Mouse (Mus musculus) forelimb bud, embryonic 11.5 days (tissue): ENCODE measurements around the gene Rap2c.
A peak's percentile ranks its signal among the peaks of the same experiment; 100 is the strongest.

Experiments used
- DNase-seq: peaks from one replicate; pipeline ENCODE4 v3.0.0-alpha.2; 2012; ENCODE audit warnings: low read depth, low spot score

Rap2c gene

GRCm38 (mm10) chrX:51017851-51018785 is at the start of gene Rap2c:
Gene Rap2c (minus strand): TSS chrX:51018018.
- peak; percentile 75 for DNase-seq

GRCm38 (mm10) chrX:51066539-51067286 is 48.9 kb upstream of the Rap2c start:
- DNase-seq = no peak

- peak; percentile 47 for DNase-seq
Measured at GRCm38 (mm10) chrX:51065773-51066172, 48.0 kb upstream of the Rap2c start.

- DNase-seq = no peak
Measured at GRCm38 (mm10) chrX:51065158-51065664, 47.4 kb upstream of the Rap2c start.

- no peak for DNase-seq
Measured at GRCm38 (mm10) chrX:51060220-51060619, 42.4 kb upstream of the Rap2c start.

- no peak for DNase-seq
Measured at GRCm38 (mm10) chrX:51058741-51059140, 40.9 kb upstream of the Rap2c start.

GRCm38 (mm10) chrX:51058317-51058716 is 40.5 kb upstream of the Rap2c start:
- DNase-seq = no peak

- DNase-seq = no peak
Measured at GRCm38 (mm10) chrX:51051680-51052461, 34.1 kb upstream of the Rap2c start.

GRCm38 (mm10) chrX:51035678-51036209 is 17.9 kb upstream of the Rap2c start:
- peak; percentile 52 for DNase-seq

GRCm38 (mm10) chrX:51019884-51020283 is 2.1 kb upstream of the Rap2c start:
- DNase-seq = no peak

- DNase-seq = peak; percentile 76
Measured at GRCm38 (mm10) chrX:51018786-51019179, 965 bp upstream of the Rap2c start.

GRCm38 (mm10) chrX:51016926-51017325 is 892 bp downstream of the Rap2c start:
- no peak for DNase-seq

- DNase-seq = no peak
Measured at GRCm38 (mm10) chrX:51012280-51012679, 5.5 kb downstream of the Rap2c start.

- no peak for DNase-seq
Measured at GRCm38 (mm10) chrX:51010323-51010722, 7.5 kb downstream of the Rap2c start.

- no peak for DNase-seq
Measured at GRCm38 (mm10) chrX:51000791-51001190, 17.0 kb downstream of the Rap2c start.

- no peak for DNase-seq
Measured at GRCm38 (mm10) chrX:50995310-50995709, 22.5 kb downstream of the Rap2c start.

- DNase-seq = no peak
Measured at GRCm38 (mm10) chrX:50991324-50991723, 26.5 kb downstream of the Rap2c start.

- no peak for DNase-seq
Measured at GRCm38 (mm10) chrX:50989940-50990339, 27.9 kb downstream of the Rap2c start.

GRCm38 (mm10) chrX:50988581-50988980 is 29.2 kb downstream of the Rap2c start:
- DNase-seq = no peak

GRCm38 (mm10) chrX:50978428-50978827 is 39.4 kb downstream of the Rap2c start:
- DNase-seq = no peak

- DNase-seq = no peak
Measured at GRCm38 (mm10) chrX:50972145-50972544, 45.7 kb downstream of the Rap2c start.
